Mouse (Mus musculus): ENCODE measurements around the gene Vmn1r227.

The Vmn1r227 gene

GRCm38 (mm10) chr17:20729543-20729942 is at the start of gene Vmn1r227:
Vmn1r227 (plus strand) TSS chr17:20729843.
- no peak for DNase-seq (ENCODE audit: low spot score)

- DNase-seq (ENCODE audit: low spot score): no peak
These were observed 47.1 kb upstream of the Vmn1r227 start, which contains the start of gene Vmn1r226 for GRCm38 (mm10) chr17:20682543-20682942. Vmn1r226 (plus strand) TSS chr17:20682843.

- no peak for DNase-seq (ENCODE audit: low spot score)
These were observed 56.4 kb downstream of the Vmn1r227 start, which contains the start of gene Vmn1r228 for GRCm38 (mm10) chr17:20786057-20786456. Vmn1r228 (minus strand) TSS chr17:20786157.

Measured in lung, postnatal 25 days (tissue).